Mouse (Mus musculus) small intestine, adult 2 months (tissue): ENCODE data around the gene Epb42. TPM values are rescaled to one million over a fixed set of nuclear protein-coding genes. Genes with fewer than 3 reads are reported as not detected.

Experiments
- H3K27ac ChIP-seq: fragments of 200-500 bp; 2 replicates; pipeline ENCODE4 v1.5.1; 2012; ENCODE audit warnings: low read depth, low read length, control low read depth, inconsistent platforms; ENCODE audit not compliant: insufficient read depth
- H3K27me3 ChIP-seq: fragments of 200-500 bp; 2 replicates; pipeline ENCODE4 v1.6.1; 2012; ENCODE audit warnings: mild to moderate bottlenecking, moderate library complexity, low read length, inconsistent platforms; ENCODE audit not compliant: control insufficient read depth, insufficient read depth
- H3K36me3 ChIP-seq: fragments of 200-500 bp; 2 replicates; pipeline ENCODE4 v1.6.1; 2012; ENCODE audit warnings: mild to moderate bottlenecking, low read length, control low read depth, inconsistent platforms; ENCODE audit not compliant: control insufficient read depth, insufficient read depth
- H3K4me1 ChIP-seq: fragments of 200-500 bp; 2 replicates; pipeline ENCODE4 v1.6.1; 2012; ENCODE audit warnings: low read length, inconsistent platforms, mixed read lengths; ENCODE audit not compliant: control insufficient read depth, insufficient read depth, insufficient read length
- H3K4me3 ChIP-seq: fragments of 200-500 bp; 2 replicates; pipeline ENCODE4 v1.5.1; 2012; ENCODE audit warnings: low read depth, mild to moderate bottlenecking, control low read depth, inconsistent platforms, low read length, moderate library complexity
- CTCF ChIP-seq: fragments of 200-500 bp; IDR thresholded peaks from 2 replicates; pipeline ENCODE4 v1.5.1; 2012; ENCODE audit warnings: low read depth, mild to moderate bottlenecking, control low read depth, inconsistent platforms, low read length, moderate library complexity, mixed read lengths; ENCODE audit not compliant: insufficient replicate concordance, insufficient read length; ENCODE audit errors: extremely low read depth
- POLR2A ChIP-seq: fragments of 200-500 bp; IDR thresholded peaks from 2 replicates; pipeline ENCODE4 v1.6.1; 2012; ENCODE audit warnings: low read depth, mild to moderate bottlenecking, control low read depth, inconsistent platforms, low read length, moderate library complexity
- WGBS: fragments of 180-500 bp; shearing (Covaris S2); methylation state at CpG from one replicate; pipeline ENCODE4 v1.1.7; 2018; 5-methylcytosine and 5-hydroxymethylcytosine counted together
- polyA plus RNA-seq: library from polyadenylated mRNA; depleted of rRNA; stranded (reverse); fragments of >200 nt; gene quantifications from 2 replicates; pipeline ENCODE4 v1.2.3, GENCODE M21; 2012; rRNA removed

Epb42 gene
- polyA plus RNA-seq: 0.15 and 0.38 TPM in 2 replicates

GRCm38 (mm10) chr2:121036733-121037341 is at the start of gene Epb42:
Gene Epb42 (minus strand): TSS chr2:121037072.
- 31% methylated on average over 5 of the region's 5 CpGs for WGBS
- no peaks in the 10 kb centered on the region for H3K4me1 ChIP-seq
- TF ChIP-seq POLR2A: no peak
- no peak for TF ChIP-seq CTCF
- H3K36me3 ChIP-seq: no peaks in the 10 kb centered on the region
- H3K4me3 ChIP-seq: no peak within 1 kb of the TSS
- no peaks in the 10 kb centered on the region for H3K27me3 ChIP-seq
- H3K27ac ChIP-seq: no peak within 1 kb of the TSS

- WGBS: 23% methylated on average over 6 of the region's 6 CpGs
- H3K27ac ChIP-seq: no peak within 1 kb of the TSS
- H3K27me3 ChIP-seq: no peaks in the 10 kb centered on the region
- no peaks in the 10 kb centered on the region for H3K36me3 ChIP-seq
- no peak for TF ChIP-seq POLR2A
- no peak for TF ChIP-seq CTCF
- no peaks in the 10 kb centered on the region for H3K4me1 ChIP-seq
- no peak within 1 kb of the TSS for H3K4me3 ChIP-seq
Observed at GRCm38 (mm10) chr2:121085480-121086185, 48.8 kb upstream of the Epb42 start, which contains the start of gene Tgm5. Gene Tgm5 (minus strand): TSS chr2:121085841.

GRCm38 (mm10) chr2:121082626-121083025 is 45.8 kb upstream of the Epb42 start:
- H3K27ac ChIP-seq: no peak overlapping the region
- no peaks in the 10 kb centered on the region for H3K27me3 ChIP-seq
- TF ChIP-seq CTCF (no peak), POLR2A (no peak)
- no peaks in the 10 kb centered on the region for H3K36me3 ChIP-seq
- 64% methylated on average over 1 of the region's 1 CpGs for WGBS
- no peaks in the 10 kb centered on the region for H3K4me1 ChIP-seq
- H3K4me3 ChIP-seq: no peak overlapping the region

- no peaks in the 10 kb centered on the region for H3K36me3 ChIP-seq
- 76% methylated on average over 7 of the region's 7 CpGs for WGBS
- no peak overlapping the region for H3K4me3 ChIP-seq
- H3K4me1 ChIP-seq: no peaks in the 10 kb centered on the region
- TF ChIP-seq POLR2A: no peak
- TF ChIP-seq CTCF: no peak
- no peaks in the 10 kb centered on the region for H3K27me3 ChIP-seq
- no peak overlapping the region for H3K27ac ChIP-seq
Observed at GRCm38 (mm10) chr2:121074747-121075146, 37.9 kb upstream of the Epb42 start.

GRCm38 (mm10) chr2:121071871-121072270 is 35.0 kb upstream of the Epb42 start:
- 56% methylated on average over 6 of the region's 6 CpGs for WGBS

GRCm38 (mm10) chr2:121069506-121069905 is 32.6 kb upstream of the Epb42 start:
- Histone ChIP-seq H3K27me3 (no peaks in the 10 kb centered on the region), H3K4me3 (no peak overlapping the region), H3K36me3 (no peaks in the 10 kb centered on the region), H3K4me1 (no peaks in the 10 kb centered on the region), H3K27ac (no peak overlapping the region)
- 85% methylated on average over 6 of the region's 6 CpGs for WGBS
- TF ChIP-seq POLR2A (no peak), CTCF (no peak)

More at GRCm38 (mm10) chr2:121071871-121072270, 35.0 kb upstream of the Epb42 start:
- Histone ChIP-seq H3K4me3 (no peak overlapping the region), H3K36me3 (no peaks in the 10 kb centered on the region), H3K4me1 (no peaks in the 10 kb centered on the region), H3K27me3 (no peaks in the 10 kb centered on the region), H3K27ac (no peak overlapping the region)
- TF ChIP-seq CTCF: no peak
- TF ChIP-seq POLR2A: no peak

- no peak overlapping the region for H3K4me3 ChIP-seq
- no peaks in the 10 kb centered on the region for H3K4me1 ChIP-seq
- WGBS: 51% methylated on average over 4 of the region's 4 CpGs
- no peaks in the 10 kb centered on the region for H3K36me3 ChIP-seq
- no peaks in the 10 kb centered on the region for H3K27me3 ChIP-seq
- H3K27ac ChIP-seq: no peak overlapping the region
- TF ChIP-seq CTCF: no peak
- TF ChIP-seq POLR2A: no peak
Observed at GRCm38 (mm10) chr2:121067116-121067515, 30.2 kb upstream of the Epb42 start.
